Mouse (Mus musculus) G1E-ER4 (cell line): Measurements from ENCODE around the gene Lsm12. TPM values are rescaled to one million over a fixed set of nuclear protein-coding genes. Genes with fewer than 3 reads are reported as not detected.

Source experiments
- GATA1 ChIP-seq: IDR thresholded peaks from one replicate; pipeline ENCODE4 v1.8.0; 2012; ENCODE audit warnings: low read length, inconsistent platforms
- polyA plus RNA-seq: library from polyadenylated mRNA; stranded (reverse); fragments of >175 nt; gene quantifications from 2 replicates; pipeline ENCODE4 v1.2.3, GENCODE M21; 2012

Lsm12 gene
- polyA plus RNA-seq, 1 experiment = 164 TPM

DNA sequence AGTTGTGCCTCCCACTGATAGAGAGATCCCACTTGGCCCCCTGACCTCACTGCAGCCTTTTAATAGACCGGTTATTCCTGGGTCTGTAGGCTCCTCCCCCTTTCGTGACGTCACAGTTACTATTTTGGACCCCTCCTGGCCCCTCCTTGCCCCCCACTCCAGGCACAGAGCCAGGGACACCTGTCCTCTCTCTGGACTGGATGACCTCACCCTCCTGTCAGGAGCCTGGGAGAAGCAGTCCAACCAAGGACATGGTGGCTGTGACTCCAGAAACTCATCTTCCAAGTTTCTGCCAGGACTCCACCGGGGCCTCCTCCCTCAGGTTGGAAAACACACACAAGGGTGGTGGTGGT is 34.9 kb upstream of the Lsm12 start:
- TF ChIP-seq GATA1 = no peak

DNA sequence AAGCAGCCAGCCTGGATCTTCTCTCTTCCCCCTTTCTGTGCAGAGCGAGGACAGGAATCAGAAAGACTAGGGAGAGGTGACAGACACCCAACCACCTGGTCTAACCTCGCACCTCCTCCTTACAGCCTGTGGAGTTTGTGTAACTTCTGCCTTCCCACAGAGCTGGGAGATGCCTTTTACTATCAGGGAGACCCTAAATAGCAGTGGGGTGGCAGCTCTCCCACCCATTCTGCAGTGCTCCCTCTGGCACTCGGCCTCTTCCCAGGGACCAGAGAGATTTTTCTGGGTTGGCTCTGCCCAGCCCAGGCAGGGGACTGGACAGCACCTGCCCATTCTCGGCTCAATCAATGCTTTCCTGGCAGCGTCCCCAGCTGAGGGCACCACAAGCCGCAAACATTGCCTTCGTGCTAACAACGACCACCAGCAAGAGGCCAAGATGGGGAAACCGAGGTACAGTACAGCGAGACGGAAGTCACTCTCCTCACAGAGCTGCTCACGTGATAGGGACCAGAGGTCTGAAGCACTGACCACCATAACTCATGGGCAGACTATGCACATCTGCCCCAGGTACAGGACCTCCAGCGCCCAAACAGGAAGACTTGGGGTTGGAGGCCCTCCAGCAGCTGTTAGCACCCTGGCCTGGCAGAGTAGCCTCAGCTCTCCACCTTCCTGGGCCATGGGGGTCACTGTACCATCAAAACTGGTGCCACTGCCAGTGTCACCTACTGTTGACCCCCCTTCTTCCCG is 34.3 kb upstream of the Lsm12 start:
- TF ChIP-seq GATA1 = no peak

DNA sequence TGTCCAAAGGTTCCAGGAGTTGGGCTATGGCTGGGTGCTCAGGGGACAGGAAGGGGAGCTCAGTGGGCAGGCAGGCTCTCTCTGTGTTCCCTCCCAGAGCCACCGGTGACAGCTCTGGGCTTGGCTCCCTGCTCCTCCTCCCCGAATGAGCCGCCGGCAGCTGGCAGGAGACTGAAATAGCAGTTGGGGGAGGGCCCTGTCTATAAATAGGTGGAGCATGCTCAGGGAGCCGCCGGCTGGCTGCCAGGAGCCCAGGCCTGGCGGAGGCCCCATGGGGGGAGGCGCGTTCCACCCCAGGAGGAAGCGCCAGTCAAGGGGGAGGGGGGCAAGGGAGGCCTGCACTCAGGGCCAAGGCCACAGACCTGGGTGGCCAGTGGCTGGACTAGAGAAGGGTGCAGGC is 33.7 kb upstream of the Lsm12 start:
- TF ChIP-seq GATA1 = no peak

DNA sequence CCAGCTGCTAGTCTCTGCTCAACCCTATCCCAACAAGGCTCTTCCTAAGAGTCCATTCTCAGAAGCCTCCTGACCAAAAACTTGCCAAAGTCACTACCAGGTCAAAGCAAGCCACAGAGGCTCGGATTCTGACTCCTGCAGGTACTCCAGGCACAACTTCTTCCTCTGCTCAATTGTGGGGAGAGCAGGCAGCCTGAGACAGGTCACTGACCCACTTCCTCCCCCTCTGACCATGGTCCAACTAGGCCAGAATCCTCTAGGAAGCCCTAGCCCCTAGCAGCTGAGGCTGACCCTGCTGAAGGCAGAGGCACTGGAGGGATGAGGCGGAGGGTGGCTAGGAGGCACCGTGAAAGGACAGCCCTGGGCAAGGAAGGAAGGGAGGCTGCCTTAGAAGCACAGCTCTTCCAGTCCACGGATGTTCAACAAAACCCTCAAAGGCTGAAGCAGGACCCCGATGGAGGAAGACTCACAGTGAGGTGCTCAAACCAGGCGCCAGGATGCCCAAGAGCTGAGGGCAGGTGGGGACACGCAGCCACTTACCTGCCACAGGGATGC is 32.9 kb upstream of the Lsm12 start:
- no peak for TF ChIP-seq GATA1

DNA sequence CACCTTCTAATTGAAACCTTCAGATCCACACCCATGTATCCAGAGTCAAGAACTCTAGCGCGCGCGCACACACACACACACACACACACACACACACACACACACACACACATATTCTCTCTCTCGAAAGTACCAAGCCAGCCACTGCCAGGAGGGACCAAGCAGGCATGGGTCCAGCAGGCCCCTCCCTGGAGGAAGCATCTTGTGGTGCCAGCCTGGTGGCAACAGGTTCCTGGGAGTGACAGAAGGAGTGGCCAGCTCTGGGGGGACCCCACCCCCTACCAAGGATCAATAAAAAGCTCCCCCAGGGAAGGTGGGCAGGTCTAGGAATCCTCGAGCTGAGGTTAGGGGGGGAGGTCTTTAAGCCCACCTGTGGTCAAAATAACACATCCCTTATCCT is 32.3 kb upstream of the Lsm12 start:
- no peak for TF ChIP-seq GATA1

DNA sequence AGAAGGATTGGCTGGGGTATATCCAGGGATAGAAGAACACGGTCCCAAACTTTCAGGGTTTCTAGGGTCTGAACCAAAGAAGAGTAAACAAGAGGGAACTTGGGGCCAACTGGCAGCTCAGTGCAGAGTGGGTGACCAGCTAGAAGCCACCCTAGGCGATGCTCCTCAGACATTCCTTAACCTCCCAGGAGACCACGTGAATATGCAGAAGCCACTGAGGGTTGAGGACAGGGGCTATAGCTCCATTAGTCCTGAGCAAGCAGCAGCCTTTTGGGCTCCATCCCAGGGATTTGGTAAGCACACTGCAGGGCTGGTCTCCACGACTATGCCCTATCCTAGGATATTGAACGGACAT is 31.8 kb upstream of the Lsm12 start:
- TF ChIP-seq GATA1 = no peak

DNA sequence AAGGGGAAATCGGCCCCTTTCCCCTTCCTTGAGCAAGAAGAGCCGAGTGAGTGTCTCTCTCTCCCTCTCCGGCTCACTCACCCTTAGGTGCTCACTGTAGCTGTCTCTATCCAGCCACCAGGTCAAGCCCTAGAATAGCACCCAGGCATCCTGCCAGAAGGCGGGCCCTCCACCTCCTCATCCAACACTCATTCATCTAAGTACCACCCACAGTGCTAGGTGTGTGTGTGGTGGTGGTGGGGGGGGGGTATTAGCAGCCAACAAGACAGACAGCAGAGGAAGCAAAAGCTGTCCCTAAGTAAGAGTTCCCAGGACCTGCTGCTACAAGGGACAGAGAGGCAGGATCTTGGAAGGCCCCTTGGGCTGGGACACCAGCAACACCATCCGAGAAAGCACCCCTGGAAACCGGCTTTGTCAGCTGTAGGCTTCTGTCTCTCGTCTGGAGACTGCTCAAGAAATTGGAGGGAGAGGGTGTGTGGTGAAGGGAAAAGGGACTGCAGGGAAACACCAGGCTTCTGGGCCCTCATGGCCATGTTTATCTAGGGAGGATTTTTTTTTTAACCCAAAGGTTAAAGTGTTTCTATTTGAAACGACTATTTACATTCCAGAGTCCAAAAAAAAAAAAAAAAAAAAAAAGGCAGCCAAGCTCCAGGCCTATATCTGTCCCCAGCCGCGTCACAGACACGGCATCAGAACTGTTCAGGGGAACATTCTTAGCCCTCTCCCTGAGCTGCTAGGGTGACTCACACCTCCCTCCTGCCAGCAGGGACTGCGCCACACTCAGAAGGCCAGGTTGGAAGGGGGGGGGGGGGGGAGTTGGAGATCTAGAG is 31.2 kb upstream of the Lsm12 start:
- TF ChIP-seq GATA1 = no peak

DNA sequence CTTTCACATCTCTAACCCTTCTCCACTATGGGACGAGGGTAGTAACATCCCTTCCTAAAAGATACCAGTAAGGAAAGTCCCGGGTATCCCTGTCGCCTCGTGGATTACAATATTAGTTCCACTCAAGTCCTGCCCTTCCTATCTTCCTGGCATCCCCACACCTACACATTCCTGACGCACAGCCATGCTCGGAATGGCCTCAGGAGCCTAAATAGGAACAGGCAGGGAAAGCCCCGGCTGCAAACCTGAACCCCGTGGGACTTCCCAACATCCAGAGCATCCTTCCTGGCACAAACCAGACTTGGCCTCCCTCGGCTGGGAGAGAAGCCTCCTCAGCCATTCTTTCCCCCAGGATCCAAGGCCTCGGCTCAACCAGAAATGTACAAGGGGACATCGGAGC is 30.4 kb upstream of the Lsm12 start:
- TF ChIP-seq GATA1 = no peak

DNA sequence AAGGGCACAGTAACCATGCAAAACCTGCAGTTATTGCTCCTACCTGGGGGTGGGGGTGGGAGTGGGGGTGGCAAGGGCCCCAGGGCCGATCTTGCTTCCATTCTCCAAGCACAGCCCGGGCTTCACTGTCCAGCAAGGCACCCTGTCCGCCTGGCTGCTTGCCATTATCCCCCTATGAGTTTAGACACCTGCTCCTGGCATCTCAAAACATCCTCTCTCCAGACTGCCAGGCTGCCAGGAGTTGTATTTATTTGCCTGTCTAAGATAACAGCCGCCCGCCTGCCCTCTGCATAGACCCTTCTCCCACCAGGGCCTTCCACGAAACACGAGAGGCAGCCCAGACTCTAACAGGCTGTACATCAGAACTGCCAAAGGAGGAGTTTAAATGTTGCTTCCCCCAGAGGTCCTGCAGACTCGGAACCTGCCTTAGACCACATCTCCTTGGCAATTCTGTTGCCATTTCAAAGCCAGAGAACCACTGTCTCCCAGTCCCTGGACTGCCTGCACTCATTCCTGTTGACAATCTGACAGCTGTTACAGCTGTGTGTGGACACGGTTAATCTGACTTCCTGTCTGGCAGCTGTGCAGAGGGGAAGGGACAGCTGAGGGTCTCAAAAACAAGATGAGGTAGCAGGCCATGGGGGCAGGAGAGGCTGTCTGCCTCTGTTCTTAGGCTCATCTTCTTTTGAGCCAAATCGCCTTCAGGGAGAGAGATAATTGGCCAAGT is 29.5 kb upstream of the Lsm12 start:
- no peak for TF ChIP-seq GATA1

DNA sequence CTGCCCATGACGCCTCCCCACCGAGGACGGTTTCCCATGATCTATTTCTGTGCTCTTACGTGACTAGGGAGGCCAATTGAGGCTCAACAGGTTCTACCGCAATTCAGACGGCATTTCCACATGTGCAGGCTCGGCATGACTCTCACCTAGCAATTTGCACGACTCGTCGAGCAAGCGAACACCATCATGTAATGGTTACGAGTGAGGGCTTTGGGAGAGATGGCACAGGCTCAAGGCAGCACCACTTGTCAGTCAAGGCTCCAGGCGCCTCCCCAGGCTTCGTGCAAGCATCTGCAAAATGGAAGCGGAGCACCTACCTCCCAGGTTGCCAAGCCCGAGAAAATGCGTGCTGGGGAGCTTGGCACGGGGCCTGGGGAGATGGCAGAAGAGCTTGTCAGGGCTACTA is 26.8 kb upstream of the Lsm12 start:
- TF ChIP-seq GATA1 = no peak

DNA sequence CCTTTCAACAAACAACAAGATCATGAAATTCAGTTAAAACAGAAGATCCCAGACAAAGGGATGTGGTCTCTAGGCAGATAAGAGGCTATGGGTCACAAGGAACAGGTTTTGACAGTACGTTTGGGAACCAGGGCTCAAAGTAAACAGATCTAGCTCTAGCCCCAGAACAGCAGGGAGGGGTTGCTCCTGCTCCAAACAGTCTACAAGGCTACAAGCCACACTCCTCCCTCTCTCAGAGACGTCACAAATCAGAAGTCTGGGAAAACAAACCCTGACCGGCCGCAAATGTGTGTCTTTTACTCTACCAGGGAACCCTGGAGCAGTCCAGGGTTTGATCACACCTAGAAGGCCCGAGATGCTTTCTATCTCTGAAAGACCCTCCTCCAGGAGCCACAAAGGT is 25.9 kb upstream of the Lsm12 start:
- TF ChIP-seq GATA1 = no peak

DNA sequence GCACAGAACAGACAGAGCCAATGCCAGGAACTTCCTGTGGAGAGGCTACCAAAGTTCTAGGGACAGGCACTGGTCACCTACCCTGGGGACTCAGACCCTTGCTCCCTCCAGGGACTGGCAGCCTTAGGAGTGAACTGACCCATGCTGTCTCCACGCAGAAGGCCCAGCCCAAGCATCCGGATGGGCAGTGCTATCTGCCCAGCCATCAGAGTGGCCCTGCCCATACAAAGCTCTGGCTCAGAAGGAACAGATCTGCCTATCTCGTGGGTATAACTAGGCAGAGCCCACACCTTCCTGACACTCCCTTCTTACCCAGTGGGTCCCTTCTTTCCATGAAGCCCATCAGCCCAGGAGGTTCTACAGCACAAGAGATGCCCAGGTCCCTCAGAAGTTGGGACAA is 25.1 kb upstream of the Lsm12 start:
- no peak for TF ChIP-seq GATA1

DNA sequence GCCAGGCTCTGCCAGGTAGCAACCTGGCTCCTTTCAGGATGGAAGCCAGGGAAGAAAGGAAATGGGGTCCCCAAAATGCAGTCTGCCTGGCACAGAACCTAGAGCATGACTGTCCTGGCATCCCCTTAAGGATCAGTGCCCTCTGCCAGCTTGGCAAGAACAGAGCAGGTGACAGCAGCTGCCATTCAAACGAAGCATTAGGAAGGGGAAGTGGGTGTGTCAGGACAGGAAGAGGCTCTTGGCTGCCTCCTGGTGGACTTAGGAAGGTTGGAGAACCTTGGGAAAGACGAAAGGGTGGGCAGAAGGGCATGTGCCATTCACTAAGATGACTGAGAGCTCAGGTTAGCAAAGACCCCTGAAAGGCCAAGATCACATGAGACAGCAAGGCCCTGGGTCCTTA is 24.6 kb upstream of the Lsm12 start:
- TF ChIP-seq GATA1 = no peak

DNA sequence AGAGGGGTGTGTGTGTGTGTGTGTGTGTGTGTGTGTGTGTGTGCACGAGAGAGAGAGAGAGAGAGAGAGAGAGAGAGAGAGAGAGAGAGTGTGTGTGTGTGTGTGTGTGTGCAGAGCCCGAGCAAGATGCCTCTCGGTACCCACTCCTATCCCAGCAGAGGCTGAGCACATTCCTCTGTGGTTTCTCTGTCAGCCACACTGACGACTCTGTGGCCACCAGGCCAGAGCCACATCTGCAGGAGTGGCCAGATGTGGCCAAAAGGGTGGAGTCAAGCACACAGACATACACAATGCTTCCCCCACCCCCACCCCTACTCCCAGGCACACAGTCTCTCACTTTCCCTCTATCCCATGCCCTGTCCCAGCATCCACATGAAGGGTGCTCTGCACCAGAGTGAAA is 23.8 kb upstream of the Lsm12 start:
- TF ChIP-seq GATA1 = no peak

DNA sequence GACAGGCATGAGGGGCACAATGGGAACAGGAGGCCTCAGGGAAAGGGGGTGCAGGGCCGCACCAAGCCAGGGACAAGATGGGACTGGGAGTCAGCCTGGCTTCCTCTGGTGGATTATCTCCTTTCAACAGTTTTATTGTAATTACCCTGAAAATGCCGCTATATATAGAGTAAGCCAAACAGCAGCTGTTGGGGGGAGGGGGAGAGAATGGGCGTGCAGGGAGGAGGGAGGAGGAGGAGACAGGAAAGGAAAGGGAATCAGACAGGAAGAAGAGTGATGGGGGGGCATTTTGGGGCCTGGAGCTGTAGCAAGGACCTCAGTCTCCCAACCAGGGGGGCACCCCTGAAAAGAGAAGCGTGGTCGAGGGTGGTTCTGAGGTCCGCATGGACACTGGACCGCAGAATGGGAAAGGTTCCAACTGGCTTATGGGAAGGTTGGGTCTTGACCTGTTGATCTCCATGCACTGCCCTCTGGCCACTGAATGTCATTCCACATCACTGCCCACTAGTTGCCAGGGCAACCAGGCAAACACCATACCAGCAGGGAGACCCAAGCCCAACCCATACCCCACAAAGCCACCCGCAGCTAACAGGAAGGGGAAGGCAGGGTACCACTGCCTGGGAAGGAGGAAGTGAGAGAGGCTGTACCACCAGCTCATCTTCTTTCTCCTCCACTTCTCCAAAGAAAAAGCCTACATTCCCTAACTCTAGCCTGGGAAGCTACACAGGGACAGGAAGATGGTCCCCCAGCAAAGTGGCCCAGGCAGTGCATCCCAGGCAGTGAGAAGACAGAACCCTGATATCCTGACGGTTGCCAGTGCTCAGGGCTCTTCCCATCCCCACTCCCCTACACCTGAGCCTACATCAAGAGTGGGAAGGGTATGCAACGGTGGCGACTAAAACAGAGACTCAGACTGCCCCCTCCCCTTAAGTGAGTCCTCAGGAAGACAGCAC is 23.0 kb upstream of the Lsm12 start:
- no peak for TF ChIP-seq GATA1

DNA sequence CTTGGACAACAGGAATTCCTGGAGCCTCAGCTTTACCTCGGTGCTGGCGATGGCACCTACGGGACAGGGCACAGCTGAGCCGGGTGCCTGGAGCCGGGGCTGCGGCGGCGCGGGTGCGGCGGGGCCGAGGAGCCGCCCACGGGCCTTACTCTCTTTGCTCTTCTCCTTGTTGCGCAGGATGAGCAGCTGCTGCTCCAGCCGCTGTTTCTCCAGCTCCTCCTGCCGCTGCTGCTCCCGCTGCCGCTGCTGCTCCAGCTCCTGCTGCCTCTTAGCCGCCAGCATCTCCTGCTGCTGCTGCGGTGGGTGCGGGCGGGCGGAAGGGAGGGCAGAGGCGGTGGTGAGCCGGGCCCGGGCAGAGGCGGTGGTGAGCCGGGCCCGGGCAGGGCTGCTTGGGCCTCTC is 21.4 kb upstream of the Lsm12 start:
- TF ChIP-seq GATA1 = no peak
